Mouse (Mus musculus): ENCODE measurements around the gene Slc38a4. TPM values are rescaled to one million over a fixed set of nuclear protein-coding genes. Genes with fewer than 3 reads are reported as not detected.

Gene Slc38a4
- total and polyA plus RNA-seq, 2 experiments, result 659 to 1,197 TPM

GRCm38 (mm10) chr15:96966326-96966725 lies 89.4 kb downstream of the Slc38a4 start:
- Histone ChIP-seq H3K36me3 (ENCODE audit: control insufficient read depth, insufficient read depth, low read length) (no peaks in the 10 kb centered on the region), H3K27me3 (ENCODE audit: control insufficient read depth, insufficient read depth, low read length) (peaks cover 2% of the 10 kb centered on the region; the same call in 1 of the 2 replicates), H3K9ac (ENCODE audit: low read depth, low read length) (no peak overlapping the region), H3K4me1 (ENCODE audit: control insufficient read depth, insufficient read depth, low read length) (no peaks in the 10 kb centered on the region), H3K27ac (replicated peaks; ENCODE audit: insufficient read depth, low read depth, low read length) (no peak overlapping the region), H3K79me2 (ENCODE audit: control insufficient read depth, insufficient read depth, low read length) (no peaks in the 10 kb centered on the region), H3K4me3 (ENCODE audit: insufficient read depth, low read depth, low read length) (no peak overlapping the region)
- no peak for TF ChIP-seq CTCF (IDR thresholded peaks at IDR 0.05; ENCODE audit: low read depth, low read length)
- no peak for TF ChIP-seq POLR2A (IDR thresholded peaks at IDR 0.05; ENCODE audit: extremely low read depth, insufficient read depth, low read length)
- WGBS, result 91% methylated on average over 3 of the region's 3 CpGs
- no peak for DNase-seq (ENCODE audit: extremely low read depth, low read depth, low spot score)

- DNase-seq (ENCODE audit: extremely low read depth, low read depth, low spot score), result no peak
- H3K4me1 ChIP-seq (ENCODE audit: control insufficient read depth, insufficient read depth, low read length), result no peaks in the 10 kb centered on the region
- TF ChIP-seq POLR2A (IDR thresholded peaks at IDR 0.05; ENCODE audit: extremely low read depth, insufficient read depth, low read length) (no peak), CTCF (IDR thresholded peaks at IDR 0.05; ENCODE audit: low read depth, low read length) (no peak)
- H3K36me3 ChIP-seq (ENCODE audit: control insufficient read depth, insufficient read depth, low read length), result no peaks in the 10 kb centered on the region
- H3K4me3 ChIP-seq (ENCODE audit: insufficient read depth, low read depth, low read length), result no peak overlapping the region
- H3K27me3 ChIP-seq (ENCODE audit: control insufficient read depth, insufficient read depth, low read length), result peaks cover 2% of the 10 kb centered on the region; the same call in 1 of the 2 replicates
- H3K9ac ChIP-seq (ENCODE audit: low read depth, low read length), result no peak overlapping the region
- H3K79me2 ChIP-seq (ENCODE audit: control insufficient read depth, insufficient read depth, low read length), result no peaks in the 10 kb centered on the region
- no peak overlapping the region for H3K27ac ChIP-seq (replicated peaks; ENCODE audit: insufficient read depth, low read depth, low read length)
- 80% methylated on average over 10 of the region's 10 CpGs for WGBS
Measured at GRCm38 (mm10) chr15:96963735-96964134, 92.0 kb downstream of the Slc38a4 start.

GRCm38 (mm10) chr15:96963318-96963717 lies 92.4 kb downstream of the Slc38a4 start:
- Histone ChIP-seq H3K4me1 (ENCODE audit: control insufficient read depth, insufficient read depth, low read length) (no peaks in the 10 kb centered on the region), H3K27me3 (ENCODE audit: control insufficient read depth, insufficient read depth, low read length) (peaks cover 2% of the 10 kb centered on the region; the same call in 1 of the 2 replicates), H3K27ac (replicated peaks; ENCODE audit: insufficient read depth, low read depth, low read length) (no peak overlapping the region), H3K9ac (ENCODE audit: low read depth, low read length) (no peak overlapping the region), H3K4me3 (ENCODE audit: insufficient read depth, low read depth, low read length) (no peak overlapping the region), H3K79me2 (ENCODE audit: control insufficient read depth, insufficient read depth, low read length) (no peaks in the 10 kb centered on the region), H3K36me3 (ENCODE audit: control insufficient read depth, insufficient read depth, low read length) (no peaks in the 10 kb centered on the region)
- no peak for DNase-seq (ENCODE audit: extremely low read depth, low read depth, low spot score)
- TF ChIP-seq POLR2A (IDR thresholded peaks at IDR 0.05; ENCODE audit: extremely low read depth, insufficient read depth, low read length) (no peak), CTCF (IDR thresholded peaks at IDR 0.05; ENCODE audit: low read depth, low read length) (no peak)
- WGBS, result 90% methylated on average over 8 of the region's 8 CpGs

GRCm38 (mm10) chr15:96960343-96960742 lies 95.4 kb downstream of the Slc38a4 start:
- H3K4me3 ChIP-seq (ENCODE audit: insufficient read depth, low read depth, low read length), result no peak overlapping the region
- no peak overlapping the region for H3K27ac ChIP-seq (replicated peaks; ENCODE audit: insufficient read depth, low read depth, low read length)
- DNase-seq (ENCODE audit: extremely low read depth, low read depth, low spot score), result no peak
- no peaks in the 10 kb centered on the region for H3K79me2 ChIP-seq (ENCODE audit: control insufficient read depth, insufficient read depth, low read length)
- peaks cover 2% of the 10 kb centered on the region; the same call in 1 of the 2 replicates for H3K27me3 ChIP-seq (ENCODE audit: control insufficient read depth, insufficient read depth, low read length)
- peaks cover 4% of the 10 kb centered on the region for H3K4me1 ChIP-seq (ENCODE audit: control insufficient read depth, insufficient read depth, low read length)
- WGBS, result 95% methylated on average over 11 of the region's 11 CpGs
- H3K36me3 ChIP-seq (ENCODE audit: control insufficient read depth, insufficient read depth, low read length), result no peaks in the 10 kb centered on the region
- H3K9ac ChIP-seq (ENCODE audit: low read depth, low read length), result no peak overlapping the region
- TF ChIP-seq CTCF (IDR thresholded peaks at IDR 0.05; ENCODE audit: low read depth, low read length), result no peak
- TF ChIP-seq POLR2A (IDR thresholded peaks at IDR 0.05; ENCODE audit: extremely low read depth, insufficient read depth, low read length), result no peak

- H3K79me2 ChIP-seq (ENCODE audit: control insufficient read depth, insufficient read depth, low read length), result no peaks in the 10 kb centered on the region
- H3K4me1 ChIP-seq (ENCODE audit: control insufficient read depth, insufficient read depth, low read length), result peaks cover 4% of the 10 kb centered on the region
- no peak overlapping the region for H3K9ac ChIP-seq (ENCODE audit: low read depth, low read length)
- H3K27me3 ChIP-seq (ENCODE audit: control insufficient read depth, insufficient read depth, low read length), result peaks cover 2% of the 10 kb centered on the region; the same call in 1 of the 2 replicates
- no peaks in the 10 kb centered on the region for H3K36me3 ChIP-seq (ENCODE audit: control insufficient read depth, insufficient read depth, low read length)
- 73% methylated on average over 2 of the region's 2 CpGs for WGBS
- no peak for DNase-seq (ENCODE audit: extremely low read depth, low read depth, low spot score)
- no peak overlapping the region for H3K27ac ChIP-seq (replicated peaks; ENCODE audit: insufficient read depth, low read depth, low read length)
- TF ChIP-seq CTCF (IDR thresholded peaks at IDR 0.05; ENCODE audit: low read depth, low read length) (no peak), POLR2A (IDR thresholded peaks at IDR 0.05; ENCODE audit: extremely low read depth, insufficient read depth, low read length) (no peak)
- H3K4me3 ChIP-seq (ENCODE audit: insufficient read depth, low read depth, low read length), result no peak overlapping the region
Measured at GRCm38 (mm10) chr15:96959247-96959646, 96.5 kb downstream of the Slc38a4 start.

- H3K9ac ChIP-seq (ENCODE audit: low read depth, low read length), result no peak overlapping the region
- H3K4me1 ChIP-seq (ENCODE audit: control insufficient read depth, insufficient read depth, low read length), result peaks cover 9% of the 10 kb centered on the region
- TF ChIP-seq CTCF (IDR thresholded peaks at IDR 0.05; ENCODE audit: low read depth, low read length), result no peak
- no peak for TF ChIP-seq POLR2A (IDR thresholded peaks at IDR 0.05; ENCODE audit: extremely low read depth, insufficient read depth, low read length)
- 42% methylated on average over 3 of the region's 3 CpGs for whole genome bisulfite sequencing
- H3K79me2 ChIP-seq (ENCODE audit: control insufficient read depth, insufficient read depth, low read length), result no peaks in the 10 kb centered on the region
- peaks cover 1% of the 10 kb centered on the region; the same call in 1 of the 2 replicates for H3K27me3 ChIP-seq (ENCODE audit: control insufficient read depth, insufficient read depth, low read length)
- H3K4me3 ChIP-seq (ENCODE audit: insufficient read depth, low read depth, low read length), result no peak overlapping the region
- H3K27ac ChIP-seq (replicated peaks; ENCODE audit: insufficient read depth, low read depth, low read length), result no peak overlapping the region
- no peaks in the 10 kb centered on the region for H3K36me3 ChIP-seq (ENCODE audit: control insufficient read depth, insufficient read depth, low read length)
- no peak for DNase-seq (ENCODE audit: extremely low read depth, low read depth, low spot score)
Measured at GRCm38 (mm10) chr15:96956699-96957098, 99.1 kb downstream of the Slc38a4 start.
